Mouse (Mus musculus) olfactory bulb, adult 2 months (tissue): ENCODE results near the gene Pus10.

Experiments
- CTCF ChIP-seq: fragments of 200-500 bp; IDR thresholded peaks from 2 replicates; pipeline ENCODE4 v1.5.1; 2012; ENCODE audit warnings: low read depth, mild to moderate bottlenecking, low read length, moderate library complexity; ENCODE audit not compliant: insufficient read depth
- POLR2A ChIP-seq: fragments of 200-500 bp; IDR thresholded peaks from 2 replicates; pipeline ENCODE4 v1.6.1; 2012; ENCODE audit warnings: mild to moderate bottlenecking, low read depth, low read length, moderate library complexity; ENCODE audit not compliant: insufficient read depth

DNA sequence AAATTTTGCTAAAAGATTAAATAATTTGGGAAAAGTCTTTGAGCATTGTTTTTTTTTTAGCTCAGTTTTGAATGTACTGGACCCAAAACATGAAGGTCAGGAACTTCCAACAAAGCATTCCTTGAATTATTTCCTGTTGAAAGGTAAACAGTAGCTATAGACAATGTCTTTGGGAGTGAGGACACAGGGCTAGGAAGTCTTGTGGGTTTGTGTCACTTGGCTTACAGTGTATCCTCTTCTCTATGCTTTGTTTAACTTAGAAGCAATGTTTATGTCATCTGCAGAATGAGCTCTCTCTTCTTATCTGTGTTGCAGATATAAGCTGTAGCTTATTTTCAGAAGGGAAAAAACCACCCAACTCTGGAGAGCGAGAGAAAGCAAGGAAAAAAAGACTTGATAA is 67.4 kb downstream of the Pus10 start:
- no peak for TF ChIP-seq CTCF
- no peak for TF ChIP-seq POLR2A
